Mouse (Mus musculus): ENCODE results near the gene Robo2. TPM values are rescaled to one million over a fixed set of nuclear protein-coding genes. Genes with fewer than 3 reads are reported as not detected.
A peak's percentile ranks its signal among the peaks of the same experiment; 100 is the strongest.

Robo2 gene
- polyA plus RNA-seq, 1 experiment from 2014 or later: 88.9 TPM

DNA sequence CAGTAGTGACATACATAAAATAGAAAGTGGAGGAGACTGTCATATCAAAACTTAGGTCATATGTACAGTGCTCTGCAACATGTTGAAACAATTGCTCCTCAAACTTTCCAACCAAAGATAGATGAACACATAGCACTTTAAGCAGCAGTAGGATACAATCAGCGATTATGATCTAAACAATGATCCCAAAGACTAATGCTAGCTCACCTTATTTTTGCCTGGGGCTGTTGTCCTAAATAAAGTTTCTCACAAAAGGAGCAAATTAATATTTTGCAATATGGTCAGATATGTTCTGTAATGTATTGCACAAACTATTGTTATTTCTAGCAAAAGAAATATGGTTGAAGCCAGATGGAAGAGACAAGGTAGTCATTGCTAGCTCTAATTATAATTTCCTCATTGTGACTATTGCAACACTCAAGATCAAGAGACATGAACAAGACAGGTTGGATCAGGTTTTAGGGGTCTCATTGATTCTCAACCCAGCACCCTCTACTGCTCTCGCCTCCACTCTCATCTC is 174.2 kb downstream of the Robo2 start:
- Histone ChIP-seq H3K27ac (ENCODE audit: low read length) (no peak overlapping the region), H3K4me1 (ENCODE audit: control insufficient read depth, insufficient read depth, low read length) (no peaks in the 10 kb centered on the region), H3K36me3 (ENCODE audit: control insufficient read depth, insufficient read depth, low read length) (no peaks in the 10 kb centered on the region), H3K9ac (ENCODE audit: low read depth, low read length) (no peak overlapping the region), H3K27me3 (ENCODE audit: control insufficient read depth, insufficient read depth, low read depth, low read length) (no peaks in the 10 kb centered on the region), H3K4me3 (ENCODE audit: low read depth, low read length) (no peak overlapping the region), H3K9me3 (replicated peaks; ENCODE audit: control insufficient read depth, low read length, poor library complexity, severe bottlenecking) (no peaks in the 10 kb centered on the region), H3K4me2 (ENCODE audit: low read length) (no peak overlapping the region)
- ATAC-seq: no peak
- WGBS: 96% methylated on average over 2 of the region's 2 CpGs

DNA sequence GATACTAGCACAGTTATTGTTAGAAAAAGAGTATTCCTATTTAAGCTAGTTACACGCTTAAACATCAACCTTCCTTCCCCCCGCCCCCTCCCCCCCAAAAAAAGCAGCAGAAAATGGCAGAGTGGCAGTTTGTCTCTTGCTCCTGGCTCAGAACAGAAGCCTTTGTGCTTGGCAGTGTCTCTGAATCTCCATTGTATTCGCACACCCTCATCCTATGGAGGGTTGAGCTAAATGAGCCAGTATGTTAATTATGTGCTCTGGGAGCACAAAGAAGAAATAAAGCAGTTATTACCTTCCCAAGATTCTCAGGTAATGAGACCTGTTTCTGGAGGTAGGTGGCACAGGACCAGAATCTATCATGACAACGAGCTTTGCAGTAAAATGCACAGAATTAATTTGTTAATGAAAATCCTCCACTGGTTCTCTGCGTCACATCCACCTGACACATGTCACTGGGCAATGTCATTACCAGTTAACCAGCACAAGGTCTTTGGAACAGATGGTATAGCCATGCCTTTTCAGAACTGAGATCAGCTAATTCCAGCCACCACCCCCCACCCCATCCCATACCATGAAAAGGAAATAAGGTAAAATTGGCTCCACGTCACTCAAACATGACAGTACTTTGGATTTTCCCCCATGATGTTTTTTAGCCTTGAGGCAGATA is 177.1 kb downstream of the Robo2 start:
- H3K4me2 ChIP-seq (ENCODE audit: low read length): no peak overlapping the region
- no peaks in the 10 kb centered on the region for H3K4me1 ChIP-seq (ENCODE audit: control insufficient read depth, insufficient read depth, low read length)
- H3K27me3 ChIP-seq (ENCODE audit: control insufficient read depth, insufficient read depth, low read depth, low read length): no peaks in the 10 kb centered on the region
- H3K27ac ChIP-seq (ENCODE audit: low read length): 0 out of 2 replicates have a peak overlapping the region, but pooled peaks have one; percentile 49
- no peak overlapping the region for H3K4me3 ChIP-seq (ENCODE audit: low read depth, low read length)
- no peak overlapping the region for H3K9ac ChIP-seq (ENCODE audit: low read depth, low read length)
- WGBS: 58% methylated on average over 6 of the region's 6 CpGs
- H3K9me3 ChIP-seq (replicated peaks; ENCODE audit: control insufficient read depth, low read length, poor library complexity, severe bottlenecking): no peaks in the 10 kb centered on the region
- peak; percentile 84 for ATAC-seq
- no peaks in the 10 kb centered on the region for H3K36me3 ChIP-seq (ENCODE audit: control insufficient read depth, insufficient read depth, low read length)

DNA sequence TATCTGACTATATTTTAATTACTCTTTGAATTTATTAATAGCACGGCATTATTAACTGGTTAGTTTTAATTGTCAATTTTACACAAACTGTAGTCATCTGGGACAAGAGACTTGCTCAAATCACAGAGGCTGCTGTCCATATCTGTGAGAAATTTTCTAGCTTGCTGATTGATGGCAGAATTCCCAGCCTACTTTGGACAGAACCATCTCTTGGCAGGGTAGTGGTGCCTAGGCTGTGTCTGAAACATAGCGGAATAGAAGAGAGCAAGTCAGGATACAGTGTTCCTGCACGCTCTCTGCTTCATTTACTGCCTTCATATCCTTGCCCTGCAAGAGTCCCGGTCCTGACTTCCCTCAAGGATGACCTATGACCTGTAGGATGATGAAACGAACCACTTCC is 178.0 kb downstream of the Robo2 start:
- Histone ChIP-seq H3K36me3 (ENCODE audit: control insufficient read depth, insufficient read depth, low read length) (no peaks in the 10 kb centered on the region), H3K4me2 (ENCODE audit: low read length) (no peak overlapping the region), H3K9ac (ENCODE audit: low read depth, low read length) (no peak overlapping the region), H3K4me3 (ENCODE audit: low read depth, low read length) (no peak overlapping the region), H3K27me3 (ENCODE audit: control insufficient read depth, insufficient read depth, low read depth, low read length) (no peaks in the 10 kb centered on the region), H3K27ac (ENCODE audit: low read length) (no peak overlapping the region), H3K4me1 (ENCODE audit: control insufficient read depth, insufficient read depth, low read length) (no peaks in the 10 kb centered on the region), H3K9me3 (replicated peaks; ENCODE audit: control insufficient read depth, low read length, poor library complexity, severe bottlenecking) (no peaks in the 10 kb centered on the region)
- ATAC-seq: no peak
- 81% methylated on average over 5 of the region's 5 CpGs for WGBS

DNA sequence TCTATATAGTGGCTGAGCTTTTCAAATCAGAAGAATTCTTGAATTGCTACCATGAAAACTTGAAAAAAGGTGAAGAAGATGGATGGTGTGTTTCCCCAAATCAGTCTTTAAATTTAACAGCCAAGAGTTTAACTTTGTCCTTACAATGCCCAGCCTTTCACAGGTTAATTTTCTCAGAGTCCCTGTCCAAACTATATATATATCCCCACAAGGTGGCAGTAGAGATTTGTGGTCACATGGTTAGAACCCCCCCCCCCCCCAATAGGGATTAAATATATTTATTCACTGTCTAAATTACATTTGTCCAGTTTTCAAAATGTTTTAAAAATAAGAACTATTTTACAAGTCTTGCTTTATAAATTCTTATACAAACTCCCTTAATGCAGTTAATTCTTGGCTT is 184.3 kb downstream of the Robo2 start:
- Histone ChIP-seq H3K4me2 (ENCODE audit: low read length) (no peak overlapping the region), H3K9me3 (replicated peaks; ENCODE audit: control insufficient read depth, low read length, poor library complexity, severe bottlenecking) (no peaks in the 10 kb centered on the region), H3K4me3 (ENCODE audit: low read depth, low read length) (no peak overlapping the region), H3K9ac (ENCODE audit: low read depth, low read length) (no peak overlapping the region), H3K27me3 (ENCODE audit: control insufficient read depth, insufficient read depth, low read depth, low read length) (no peaks in the 10 kb centered on the region), H3K36me3 (ENCODE audit: control insufficient read depth, insufficient read depth, low read length) (no peaks in the 10 kb centered on the region), H3K27ac (ENCODE audit: low read length) (no peak overlapping the region), H3K4me1 (ENCODE audit: control insufficient read depth, insufficient read depth, low read length) (no peaks in the 10 kb centered on the region)
- no peak for ATAC-seq

DNA sequence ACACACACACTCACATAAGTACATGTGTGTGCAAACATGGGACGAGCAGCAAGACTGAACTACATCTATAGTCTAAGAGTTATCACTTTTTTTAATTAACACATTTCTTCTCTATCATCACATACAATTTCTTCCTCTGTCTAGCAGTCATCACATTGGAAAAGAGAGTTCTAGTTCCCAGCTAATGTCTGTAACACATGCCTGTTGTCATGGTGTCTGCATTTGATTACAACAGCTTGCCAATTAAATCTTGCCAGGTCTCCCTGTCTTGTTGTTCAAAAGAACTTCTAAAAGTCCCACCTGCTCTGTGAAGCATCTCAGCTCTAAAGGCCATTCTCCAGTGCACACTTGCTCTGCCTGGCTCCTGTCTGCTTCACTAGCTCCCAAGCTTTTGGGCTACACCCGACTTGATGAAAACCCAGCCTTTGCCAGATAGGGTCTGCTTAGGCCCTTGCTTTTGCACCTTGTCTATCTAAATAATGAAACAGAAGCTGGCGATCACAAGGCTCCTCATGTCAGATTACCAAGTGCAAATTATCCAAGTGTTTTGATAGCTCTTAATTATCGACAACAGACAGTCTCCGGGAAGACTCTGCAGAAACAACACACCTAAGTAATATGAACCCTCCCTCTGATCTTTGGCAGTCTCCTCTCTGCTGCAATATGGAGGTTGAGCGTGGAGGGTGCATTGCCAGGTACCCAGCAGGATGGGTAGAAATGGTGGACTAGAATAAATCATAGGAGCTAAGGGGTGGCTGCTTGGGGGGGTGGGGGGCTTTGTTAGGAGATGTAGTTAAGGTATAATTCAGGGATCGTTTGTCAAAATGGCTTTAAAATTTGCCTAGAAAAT is 186.0 kb downstream of the Robo2 start:
- Histone ChIP-seq H3K27me3 (ENCODE audit: control insufficient read depth, insufficient read depth, low read depth, low read length) (no peaks in the 10 kb centered on the region), H3K9me3 (replicated peaks; ENCODE audit: control insufficient read depth, low read length, poor library complexity, severe bottlenecking) (no peaks in the 10 kb centered on the region), H3K4me2 (ENCODE audit: low read length) (no peak overlapping the region), H3K4me1 (ENCODE audit: control insufficient read depth, insufficient read depth, low read length) (no peaks in the 10 kb centered on the region), H3K9ac (ENCODE audit: low read depth, low read length) (no peak overlapping the region), H3K27ac (ENCODE audit: low read length) (no peak overlapping the region), H3K4me3 (ENCODE audit: low read depth, low read length) (no peak overlapping the region), H3K36me3 (ENCODE audit: control insufficient read depth, insufficient read depth, low read length) (no peaks in the 10 kb centered on the region)
- ATAC-seq: no peak
- 83% methylated on average over 7 of the region's 7 CpGs for WGBS

DNA sequence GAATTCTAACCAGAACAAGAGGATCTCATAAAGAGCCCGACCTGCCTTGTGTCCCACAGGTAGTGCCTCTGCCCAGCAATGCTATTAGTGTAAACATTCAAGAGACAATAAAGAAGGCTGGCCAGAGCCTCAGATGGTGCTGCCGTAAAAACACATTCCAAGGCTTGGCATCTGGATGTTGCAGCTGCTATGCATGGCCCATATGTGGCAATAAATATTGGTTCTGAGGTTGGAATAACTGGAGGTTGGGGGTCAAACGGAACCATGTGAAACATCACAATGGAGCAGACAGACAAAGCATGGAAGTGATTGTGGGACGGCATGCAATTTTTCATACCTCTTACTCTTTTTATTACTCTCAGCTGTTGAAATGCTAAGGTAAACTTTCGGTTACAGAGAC is 189.1 kb downstream of the Robo2 start:
- WGBS: 89% methylated on average over 5 of the region's 5 CpGs
- no peak for ATAC-seq

DNA sequence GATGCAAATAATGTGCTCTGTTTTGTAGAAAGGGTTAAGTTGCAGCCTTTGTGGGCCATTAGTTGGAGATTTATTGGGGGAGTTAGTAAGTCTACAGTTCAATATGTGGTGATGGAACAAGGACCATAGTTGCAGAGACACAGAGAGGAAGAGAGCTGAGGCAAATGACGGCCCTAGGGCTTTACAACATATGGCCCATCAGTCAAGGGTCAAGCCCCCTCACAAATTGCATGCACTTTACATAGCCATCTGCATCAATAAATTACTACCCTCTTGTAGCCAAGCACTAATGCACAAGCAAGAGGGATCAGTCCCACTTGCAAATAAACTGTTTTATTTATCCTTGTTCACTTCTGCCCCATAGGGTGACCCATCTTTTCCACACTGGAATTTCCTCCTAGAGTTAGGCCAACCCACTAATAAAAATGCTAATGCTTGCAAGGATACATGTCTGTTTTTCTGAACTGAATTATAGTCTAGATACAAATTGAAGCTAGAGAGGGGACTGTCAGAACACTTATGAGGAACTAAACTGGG is 194.7 kb downstream of the Robo2 start:
- no peak overlapping the region for H3K4me2 ChIP-seq (ENCODE audit: low read length)
- no peak overlapping the region for H3K9ac ChIP-seq (ENCODE audit: low read depth, low read length)
- H3K27me3 ChIP-seq (ENCODE audit: control insufficient read depth, insufficient read depth, low read depth, low read length): no peaks in the 10 kb centered on the region
- no peaks in the 10 kb centered on the region for H3K36me3 ChIP-seq (ENCODE audit: control insufficient read depth, insufficient read depth, low read length)
- H3K4me1 ChIP-seq (ENCODE audit: control insufficient read depth, insufficient read depth, low read length): no peaks in the 10 kb centered on the region
- no peaks in the 10 kb centered on the region for H3K9me3 ChIP-seq (replicated peaks; ENCODE audit: control insufficient read depth, low read length, poor library complexity, severe bottlenecking)
- no peak overlapping the region for H3K4me3 ChIP-seq (ENCODE audit: low read depth, low read length)
- ATAC-seq: no peak
- no peak overlapping the region for H3K27ac ChIP-seq (ENCODE audit: low read length)
- 63% methylated on average over 1 of the region's 1 CpGs for WGBS

More for the DNA sequence above, 189.1 kb downstream of the Robo2 start:
- H3K4me3 ChIP-seq (ENCODE audit: low read depth, low read length): no peak overlapping the region
- H3K27ac ChIP-seq (ENCODE audit: low read length): no peak overlapping the region
- H3K4me2 ChIP-seq (ENCODE audit: low read length): no peak overlapping the region
- no peaks in the 10 kb centered on the region for H3K9me3 ChIP-seq (replicated peaks; ENCODE audit: control insufficient read depth, low read length, poor library complexity, severe bottlenecking)
- no peak overlapping the region for H3K9ac ChIP-seq (ENCODE audit: low read depth, low read length)
- no peaks in the 10 kb centered on the region for H3K36me3 ChIP-seq (ENCODE audit: control insufficient read depth, insufficient read depth, low read length)
- no peaks in the 10 kb centered on the region for H3K4me1 ChIP-seq (ENCODE audit: control insufficient read depth, insufficient read depth, low read length)
- no peaks in the 10 kb centered on the region for H3K27me3 ChIP-seq (ENCODE audit: control insufficient read depth, insufficient read depth, low read depth, low read length)

DNA sequence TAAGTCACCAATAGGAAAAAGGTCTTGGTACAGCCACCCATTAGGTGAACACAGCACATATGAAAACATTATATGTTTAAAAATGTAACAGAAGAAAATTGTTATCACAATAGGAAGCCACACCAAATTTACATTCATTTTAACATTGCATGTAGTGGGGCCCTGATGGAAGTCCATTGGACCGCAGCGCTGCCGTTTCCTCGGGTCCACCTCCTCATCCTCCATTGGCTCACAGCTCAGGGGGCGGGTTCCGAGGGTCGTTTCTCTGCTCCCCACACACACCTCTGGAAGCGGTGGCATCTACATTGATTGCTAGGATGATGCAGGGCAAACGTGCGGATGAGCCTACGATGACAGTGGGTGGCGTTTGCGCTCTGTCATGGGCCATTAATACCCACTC is 195.8 kb downstream of the Robo2 start:
- Histone ChIP-seq H3K27ac (ENCODE audit: low read length) (no peak overlapping the region), H3K4me3 (ENCODE audit: low read depth, low read length) (no peak overlapping the region), H3K9ac (ENCODE audit: low read depth, low read length) (no peak overlapping the region), H3K4me2 (ENCODE audit: low read length) (no peak overlapping the region), H3K9me3 (replicated peaks; ENCODE audit: control insufficient read depth, low read length, poor library complexity, severe bottlenecking) (no peaks in the 10 kb centered on the region), H3K36me3 (ENCODE audit: control insufficient read depth, insufficient read depth, low read length) (no peaks in the 10 kb centered on the region), H3K27me3 (ENCODE audit: control insufficient read depth, insufficient read depth, low read depth, low read length) (no peaks in the 10 kb centered on the region), H3K4me1 (ENCODE audit: control insufficient read depth, insufficient read depth, low read length) (no peaks in the 10 kb centered on the region)
- 93% methylated on average over 13 of the region's 13 CpGs for WGBS
- no peak for ATAC-seq

DNA sequence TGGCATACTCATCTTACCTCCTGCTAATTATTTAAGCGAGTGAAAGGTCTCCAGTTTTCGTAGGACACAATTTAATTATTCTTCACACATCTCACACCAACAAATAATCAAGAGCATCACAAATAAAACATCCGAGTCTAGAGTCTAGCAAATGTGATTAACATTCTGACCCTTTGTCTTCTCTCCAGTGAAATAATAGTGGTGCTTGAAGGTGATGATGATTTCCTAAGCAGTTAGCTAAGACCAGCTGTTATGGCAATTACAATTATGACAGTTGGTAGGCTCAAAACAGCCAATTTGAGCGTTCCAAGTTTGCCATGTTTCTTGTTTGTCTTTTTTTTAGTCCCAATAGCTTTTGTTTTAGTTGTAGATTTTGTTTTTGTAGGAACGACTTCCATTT is 210.9 kb downstream of the Robo2 start:
- no peaks in the 10 kb centered on the region for H3K36me3 ChIP-seq (ENCODE audit: control insufficient read depth, insufficient read depth, low read length)
- H3K9ac ChIP-seq (ENCODE audit: low read depth, low read length): no peak overlapping the region
- no peaks in the 10 kb centered on the region for H3K4me1 ChIP-seq (ENCODE audit: control insufficient read depth, insufficient read depth, low read length)
- 79% methylated on average over 5 of the region's 5 CpGs for WGBS
- no peak overlapping the region for H3K4me2 ChIP-seq (ENCODE audit: low read length)
- no peak for ATAC-seq
- H3K4me3 ChIP-seq (ENCODE audit: low read depth, low read length): no peak overlapping the region
- H3K27ac ChIP-seq (ENCODE audit: low read length): no peak overlapping the region
- no peaks in the 10 kb centered on the region for H3K9me3 ChIP-seq (replicated peaks; ENCODE audit: control insufficient read depth, low read length, poor library complexity, severe bottlenecking)
- H3K27me3 ChIP-seq (ENCODE audit: control insufficient read depth, insufficient read depth, low read depth, low read length): no peaks in the 10 kb centered on the region

Measured in midbrain, embryonic 16.5 days (tissue).